Mouse (Mus musculus) lung, postnatal 4 days (tissue): ENCODE results near the gene Kcnma1.

Source experiments
- DNase-seq, 2 experiments: peaks; one replicate each; pipeline ENCODE4 v3.0.0; 2021

The Kcnma1 gene

GRCm38 (mm10) chr14:23521080-23521684 lies 493.1 kb downstream of the Kcnma1 start:
- DNase-seq, result peak; percentile 14 to 44

DNA sequence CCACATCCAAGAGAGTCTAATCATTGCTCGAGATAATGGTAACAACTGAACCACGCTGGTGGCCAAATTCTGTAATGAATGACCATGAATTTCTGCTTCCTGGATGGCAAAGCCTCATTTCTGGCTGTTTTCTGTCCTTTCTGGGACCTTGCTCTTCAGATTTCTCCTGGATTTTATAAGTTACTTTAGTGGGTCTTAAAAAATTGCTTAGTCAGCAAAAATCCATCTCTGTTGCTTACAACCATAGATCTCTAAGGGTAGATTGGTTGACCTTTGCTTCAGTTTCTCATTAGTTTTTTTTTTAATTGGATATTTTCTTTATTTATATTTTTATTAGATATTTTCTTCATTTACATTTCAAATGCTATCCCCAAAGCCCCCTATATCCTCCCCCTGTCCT lies 496.9 kb downstream of the Kcnma1 start:
- no peak for DNase-seq

DNA sequence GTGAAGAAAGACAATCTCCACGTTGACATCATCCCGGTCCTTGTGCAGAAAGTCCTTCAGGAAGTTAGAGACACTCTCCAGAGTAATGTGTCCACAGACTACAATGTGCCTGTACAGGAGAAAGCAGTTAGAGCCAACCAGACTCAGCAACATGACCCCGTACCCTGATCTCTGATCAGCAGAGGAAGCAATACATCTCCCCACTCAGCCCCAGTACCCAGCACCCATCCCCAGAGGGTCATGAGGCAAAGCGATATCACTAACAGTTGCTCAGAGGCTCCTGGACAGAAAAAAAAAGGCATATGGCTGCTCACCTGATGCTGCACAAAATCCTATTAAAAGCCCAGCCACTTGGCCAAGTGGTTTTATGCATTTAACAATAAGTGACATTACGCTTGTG lies 504.5 kb downstream of the Kcnma1 start:
- DNase-seq, result no peak

GRCm38 (mm10) chr14:23502236-23502790 lies 512.0 kb downstream of the Kcnma1 start:
- DNase-seq, result peak; percentile 32 to 60

- DNase-seq, result no peak
Measured at GRCm38 (mm10) chr14:23496801-23497200, 517.5 kb downstream of the Kcnma1 start.

DNA sequence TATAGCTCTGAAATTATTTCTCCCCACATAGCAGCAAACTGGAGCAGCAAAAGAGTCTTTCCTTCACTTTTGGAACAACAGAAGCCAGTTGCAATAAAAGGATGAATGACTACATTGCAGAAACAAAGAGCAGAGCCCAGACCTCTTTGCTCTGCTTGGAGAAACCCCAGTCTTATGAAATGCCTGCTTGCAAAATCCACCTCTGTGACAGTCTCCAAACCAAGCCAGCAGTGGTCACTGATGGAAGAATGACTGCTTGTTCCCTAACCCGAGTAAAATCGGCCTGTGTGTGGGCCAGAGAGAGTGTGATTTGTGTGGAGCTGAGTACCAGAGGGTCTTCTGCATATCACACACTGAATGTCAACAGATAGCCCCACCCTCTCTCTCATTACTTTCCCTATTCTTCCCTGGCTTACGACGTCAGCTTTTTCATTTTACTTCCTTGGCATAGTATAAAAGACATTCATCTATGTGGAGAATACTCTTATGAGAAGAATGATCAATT lies 518.0 kb downstream of the Kcnma1 start:
- DNase-seq, result peak; percentile 18 to 26

DNA sequence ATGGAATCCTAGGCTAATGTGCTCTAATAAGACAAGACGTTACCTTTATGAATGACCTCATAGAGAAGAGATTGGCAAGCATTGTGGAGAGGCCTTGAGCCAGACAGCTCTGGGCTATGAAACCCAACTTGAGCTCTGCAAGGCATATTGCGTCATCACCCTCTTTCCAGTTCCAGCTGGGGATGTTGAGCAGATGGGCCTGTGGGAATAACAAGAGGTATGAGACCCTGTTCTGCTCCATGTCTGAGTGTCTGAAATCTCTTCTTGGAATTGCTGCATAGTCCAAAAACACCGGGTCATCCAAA lies 519.8 kb downstream of the Kcnma1 start:
- peak; percentile 23 to 50 for DNase-seq

DNA sequence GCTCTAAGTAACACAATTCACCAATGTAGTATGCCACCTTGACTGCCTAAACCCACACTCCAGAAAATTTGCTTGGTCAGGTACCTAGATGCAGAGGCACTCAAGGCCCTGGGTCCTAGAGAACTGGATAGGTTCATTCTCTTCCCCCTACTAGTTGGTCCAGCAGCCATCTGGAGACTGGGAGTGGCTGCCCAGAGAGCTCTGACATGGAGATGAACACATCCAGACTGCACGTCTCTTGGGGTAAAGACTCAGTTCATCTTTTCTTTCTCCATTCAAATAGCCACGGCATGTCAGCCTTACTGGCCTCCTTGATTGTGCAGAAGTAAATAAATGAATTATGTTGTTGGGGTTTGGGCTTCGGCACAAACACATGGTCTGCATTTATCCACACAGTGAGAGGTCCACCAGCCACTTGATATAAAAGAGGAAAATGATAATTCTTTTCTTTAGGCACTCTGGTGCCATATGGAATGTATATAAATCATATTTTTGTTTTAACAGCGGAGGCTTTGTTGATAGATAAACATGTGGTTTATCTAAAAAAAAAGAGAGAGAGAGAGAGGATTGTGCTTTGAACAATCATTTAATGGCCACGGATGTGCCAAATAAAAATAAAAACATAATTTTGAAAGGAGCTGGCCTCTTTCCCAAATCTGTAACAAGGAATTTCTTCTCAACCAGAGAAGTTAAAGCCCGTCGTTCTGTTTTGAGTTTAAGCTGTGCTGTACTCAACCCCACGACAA lies 520.4 kb downstream of the Kcnma1 start:
- peak in 1 of 2 experiments; percentile 28 for DNase-seq

DNA sequence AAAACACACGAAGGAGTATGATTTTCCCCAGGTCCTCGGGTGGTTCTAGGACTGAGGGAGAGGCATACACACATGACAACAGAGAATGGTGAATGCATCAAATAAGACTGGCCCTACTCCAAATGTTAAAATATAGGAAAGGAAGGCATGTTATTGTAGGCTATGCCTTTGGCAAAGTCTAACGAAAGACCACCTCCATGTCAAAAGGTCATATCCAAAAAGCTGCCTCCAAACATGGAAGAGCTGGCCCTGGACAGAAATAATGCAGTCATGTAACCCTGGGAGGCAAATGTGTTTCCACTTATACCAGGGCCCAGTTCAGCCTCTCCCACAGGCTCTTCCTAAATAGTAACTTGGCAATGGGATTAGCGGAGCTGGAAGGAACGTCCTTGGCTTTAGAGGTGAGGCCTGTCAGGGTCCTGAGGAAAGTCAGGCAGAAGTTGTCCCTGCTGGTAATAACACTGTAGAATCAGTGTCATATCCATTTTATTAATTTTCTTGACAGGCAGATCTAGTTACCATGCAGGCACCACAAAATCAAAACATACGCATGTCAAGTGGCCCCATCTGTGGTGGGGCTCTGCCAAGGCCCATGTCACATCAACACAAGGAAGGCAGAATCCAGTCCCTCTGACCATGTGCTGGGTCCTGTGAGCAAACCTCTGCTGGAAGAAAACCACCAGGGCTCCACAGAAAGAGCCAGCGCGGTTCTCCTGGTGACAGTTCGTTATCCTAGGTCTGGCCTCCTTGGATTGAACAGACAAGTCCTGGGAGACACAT lies 521.5 kb downstream of the Kcnma1 start:
- peak in 1 of 2 experiments; percentile 63 for DNase-seq

GRCm38 (mm10) chr14:23491359-23491758 lies 522.9 kb downstream of the Kcnma1 start:
- peak in 1 of 2 experiments; percentile 10 for DNase-seq

GRCm38 (mm10) chr14:23486687-23487086 lies 527.6 kb downstream of the Kcnma1 start:
- no peak for DNase-seq

DNA sequence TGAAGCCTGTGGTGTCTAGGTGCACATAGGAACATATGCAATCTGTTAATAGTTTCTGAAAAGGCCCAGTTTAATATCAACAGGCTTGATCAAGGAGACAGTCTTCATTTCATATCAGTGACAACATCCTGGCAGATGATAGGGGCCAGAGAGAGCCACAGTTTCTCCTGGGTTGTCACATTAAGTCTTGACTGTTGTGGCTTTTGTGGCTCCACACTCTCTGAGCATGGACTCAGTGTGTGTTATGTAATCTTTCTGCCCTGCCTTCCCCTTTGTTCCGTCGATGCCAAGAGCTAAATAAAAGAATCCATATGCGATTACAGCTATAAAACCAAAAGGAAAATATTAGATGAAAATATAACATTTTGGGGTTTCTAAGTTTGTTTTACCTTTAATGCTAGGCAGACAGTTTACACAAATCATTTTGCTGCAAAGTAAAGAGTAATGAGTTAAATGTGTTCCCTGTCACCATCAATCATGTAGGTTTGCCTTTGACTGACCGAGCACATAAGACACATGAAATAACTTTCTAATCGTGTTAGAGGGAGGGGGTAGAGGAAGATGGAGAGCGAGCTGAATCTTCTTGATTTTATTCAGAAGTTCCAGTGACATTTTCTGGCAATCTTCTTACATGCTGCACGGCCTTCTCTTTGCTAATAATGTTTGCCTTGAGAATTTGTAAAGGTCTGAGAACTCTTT lies 528.3 kb downstream of the Kcnma1 start:
- DNase-seq, result no peak

- no peak for DNase-seq
Measured at GRCm38 (mm10) chr14:23475129-23475528, 539.2 kb downstream of the Kcnma1 start.

DNA sequence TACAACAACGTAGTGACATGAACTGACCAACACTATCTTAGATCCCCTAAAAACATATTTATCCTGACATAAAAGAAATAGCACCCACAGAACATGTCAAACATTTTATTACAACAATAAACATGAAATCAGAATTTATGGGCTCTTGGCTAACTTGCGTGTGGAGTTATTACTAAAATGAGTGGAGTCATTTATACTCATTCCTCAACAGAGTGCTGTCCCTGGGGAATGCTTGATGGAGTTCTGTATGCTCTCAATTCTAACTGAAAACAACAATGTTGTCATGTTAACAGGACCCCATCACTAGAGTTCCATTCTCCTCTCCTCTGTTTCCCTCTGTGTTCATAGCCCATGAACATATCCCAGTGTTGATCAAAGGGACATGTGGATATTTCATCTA lies 544.2 kb downstream of the Kcnma1 start:
- DNase-seq, result no peak

GRCm38 (mm10) chr14:23465135-23465534 lies 549.2 kb downstream of the Kcnma1 start:
- peak in 1 of 2 experiments; percentile 10 for DNase-seq

GRCm38 (mm10) chr14:23458560-23458959 lies 555.7 kb downstream of the Kcnma1 start:
- no peak for DNase-seq

DNA sequence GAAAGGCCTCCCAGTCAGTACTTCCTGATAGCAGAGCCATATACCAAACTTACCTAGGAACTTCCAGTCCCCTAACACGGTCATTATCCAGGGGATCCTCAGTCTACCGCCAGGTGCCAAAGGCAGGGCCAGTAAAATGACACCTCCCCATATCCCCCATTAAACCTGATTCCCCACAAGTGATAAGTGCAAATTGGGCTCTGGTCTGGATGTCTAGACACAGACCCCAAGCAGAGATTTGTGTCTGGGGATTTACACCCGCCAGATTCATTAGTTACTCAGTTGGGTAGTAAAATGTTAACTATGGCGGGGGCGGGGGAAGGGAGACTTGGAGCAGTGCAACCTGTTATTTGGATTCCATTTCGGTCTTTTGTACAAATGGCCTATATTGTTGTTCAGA lies 562.6 kb downstream of the Kcnma1 start:
- no peak for DNase-seq

- DNase-seq, result no peak
Measured at GRCm38 (mm10) chr14:23437467-23437866, 576.8 kb downstream of the Kcnma1 start.

DNA sequence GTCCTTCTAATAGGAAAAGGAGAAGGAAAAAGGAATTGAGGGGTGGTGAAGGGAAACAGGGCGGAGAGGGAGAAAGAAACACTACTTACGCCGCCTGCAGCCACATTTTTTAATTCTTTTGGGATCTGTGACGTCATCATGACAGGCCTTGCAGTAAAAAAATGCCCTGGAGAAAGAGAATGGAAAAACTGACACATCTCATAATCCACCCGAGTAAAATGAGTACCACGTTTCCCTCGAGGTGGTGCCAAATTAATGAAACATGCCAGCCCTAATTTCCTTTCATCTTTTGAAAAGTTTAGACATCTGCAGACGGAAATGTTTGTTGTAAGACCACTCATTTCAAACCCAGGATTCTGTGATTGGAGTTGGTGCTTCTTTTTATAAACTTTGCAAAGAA lies 578.4 kb downstream of the Kcnma1 start:
- no peak for DNase-seq

DNA sequence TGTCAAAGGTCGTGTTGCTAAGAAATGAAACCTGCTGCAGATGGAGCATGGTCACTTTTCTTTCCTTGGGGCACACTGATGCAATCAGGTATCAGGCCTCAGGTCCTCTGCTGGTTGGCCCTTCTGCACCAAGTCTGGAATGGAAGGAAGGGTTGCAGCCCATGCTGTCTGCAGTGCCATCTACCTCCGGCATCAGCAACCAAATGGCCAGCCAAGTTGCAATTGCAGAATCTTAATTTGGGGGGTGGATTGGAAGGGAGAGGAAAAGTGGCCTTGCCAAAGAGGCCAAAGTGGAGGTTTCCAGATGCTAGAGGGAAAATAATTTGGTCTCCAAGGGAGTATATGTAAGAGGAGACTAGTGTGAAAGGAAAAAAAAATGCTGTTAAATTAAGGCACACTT lies 584.3 kb downstream of the Kcnma1 start:
- DNase-seq, result no peak

GRCm38 (mm10) chr14:23429043-23429442 lies 585.2 kb downstream of the Kcnma1 start:
- DNase-seq, result peak in 1 of 2 experiments; percentile 23

DNA sequence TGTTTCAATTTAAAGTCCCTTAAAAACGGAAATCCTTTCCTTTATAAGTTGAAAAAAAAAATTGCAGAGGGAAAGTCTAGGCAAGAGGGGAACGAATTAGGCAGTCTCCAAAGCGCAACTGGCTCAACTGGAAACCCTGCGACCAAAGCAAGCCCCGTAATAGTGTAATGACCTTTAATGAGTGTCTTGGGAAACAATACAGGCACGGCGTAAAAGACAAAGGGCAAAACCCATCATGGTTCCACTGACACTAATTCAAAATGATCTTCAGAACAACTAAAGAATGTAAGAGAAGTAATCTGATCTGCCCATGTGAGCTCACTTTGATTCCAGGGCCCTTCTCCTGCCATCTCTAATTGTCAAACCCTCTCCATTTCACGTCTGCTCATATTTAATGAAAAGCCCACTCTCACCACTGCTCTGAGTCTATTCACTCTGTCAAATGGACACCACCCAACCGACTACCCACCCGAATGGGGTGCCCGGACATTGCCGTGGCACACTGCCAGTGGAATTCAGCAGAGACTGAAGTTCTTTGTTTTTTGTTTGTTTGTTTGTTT lies 591.7 kb downstream of the Kcnma1 start:
- DNase-seq, result no peak
